Mouse (Mus musculus): ENCODE measurements around the gene Dnajc13.
A peak's percentile ranks its signal among the peaks of the same experiment; 100 is the strongest.

The Dnajc13 gene

DNA sequence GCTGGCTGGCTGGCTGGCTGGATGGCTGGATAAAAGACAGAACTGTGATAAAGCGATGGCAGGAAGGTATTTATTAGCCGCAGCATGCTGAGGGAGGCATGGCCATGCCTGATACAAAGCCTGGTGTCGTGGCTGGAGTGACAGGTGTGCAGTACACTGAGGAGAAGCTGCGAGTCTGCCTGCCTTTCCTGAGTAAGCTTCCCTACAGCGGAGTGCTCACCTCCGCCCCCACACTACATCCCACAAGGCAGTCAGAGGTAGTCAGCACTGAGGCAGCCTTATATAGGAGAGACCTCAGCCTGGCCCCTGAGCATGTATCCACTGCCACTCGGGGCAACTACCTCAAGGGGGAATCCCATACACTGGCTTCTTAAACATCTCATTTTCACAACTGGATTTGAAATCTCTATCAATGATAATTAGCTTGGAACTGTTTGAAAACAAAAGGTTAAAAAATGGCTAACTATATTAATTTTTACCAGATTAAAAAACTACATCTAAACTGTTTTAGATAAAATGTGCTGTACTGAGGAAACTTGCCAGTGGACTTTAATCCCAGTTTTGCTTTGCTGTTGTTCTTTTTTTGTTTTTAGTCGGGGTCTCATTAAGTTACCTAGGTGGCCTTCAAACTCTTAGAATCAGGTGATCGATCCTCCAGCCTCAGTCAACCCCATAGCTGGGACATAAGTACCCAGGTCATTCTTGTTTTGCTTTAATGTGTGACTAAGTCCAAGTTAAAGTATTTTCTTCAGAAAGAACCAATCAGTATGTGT is 8.1 kb downstream of the Dnajc13 start:
- no peak for DNase-seq (ENCODE audit: low spot score in 2 of 2)

DNA sequence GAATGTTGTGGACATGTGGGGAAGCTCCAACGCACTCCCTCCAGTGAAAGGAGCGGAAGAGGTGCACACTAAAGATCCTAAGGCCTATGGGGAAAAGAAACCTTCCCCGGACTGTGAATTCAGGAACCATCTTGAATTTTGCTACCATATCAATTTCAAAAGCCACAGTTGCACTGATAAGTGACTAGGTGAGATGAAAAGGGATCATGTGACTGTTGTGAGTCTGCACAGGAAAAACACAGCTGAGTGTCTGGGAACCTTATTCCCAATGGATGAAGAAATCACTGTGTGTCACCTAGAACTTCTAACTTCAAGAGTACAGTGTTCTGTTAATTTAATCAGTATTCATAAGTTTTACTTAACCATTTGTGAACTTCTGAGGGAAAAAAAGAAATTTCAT is 10.1 kb downstream of the Dnajc13 start:
- no peak for DNase-seq (ENCODE audit: low spot score in 2 of 2)

DNA sequence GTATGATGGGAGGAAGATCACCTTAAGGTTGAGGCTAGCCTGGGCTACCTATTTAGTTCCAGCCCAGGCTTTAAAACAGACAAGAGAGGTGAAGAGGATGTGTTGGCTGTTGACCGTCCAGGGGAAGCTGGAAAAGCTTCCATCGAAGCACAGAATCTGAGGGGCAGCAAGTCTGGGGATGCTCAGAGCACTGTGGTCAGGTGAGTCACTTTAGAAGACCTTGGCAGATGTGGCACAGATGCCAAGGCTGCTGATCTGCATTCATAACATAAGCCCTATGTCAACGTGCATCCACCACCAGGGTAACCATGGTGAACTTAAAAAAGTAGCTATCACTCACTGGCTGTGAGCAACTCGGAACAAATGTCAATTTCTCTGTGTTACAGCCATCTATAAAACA is 11.0 kb downstream of the Dnajc13 start:
- no peak for DNase-seq (ENCODE audit: low spot score in 2 of 2)

DNA sequence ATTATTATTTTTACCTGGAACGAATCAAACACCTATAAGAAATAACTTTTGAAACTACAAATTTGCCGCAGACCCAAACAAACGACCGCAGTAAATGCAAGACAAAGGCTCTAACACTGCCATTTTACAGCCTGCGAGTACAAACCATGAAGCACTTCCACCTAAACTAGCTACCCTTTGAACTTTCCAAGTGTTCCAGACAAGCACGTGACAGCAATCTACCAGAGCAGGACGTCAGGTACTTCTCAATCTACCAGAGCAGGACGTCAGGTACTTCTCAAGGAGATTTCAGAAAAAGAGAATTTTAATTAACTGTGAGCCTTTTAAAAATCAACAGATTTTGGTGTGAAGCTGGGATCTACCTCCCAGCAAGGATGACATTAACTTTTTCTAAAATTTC is 11.6 kb downstream of the Dnajc13 start:
- DNase-seq (ENCODE audit: low spot score in 2 of 2) = no peak

DNA sequence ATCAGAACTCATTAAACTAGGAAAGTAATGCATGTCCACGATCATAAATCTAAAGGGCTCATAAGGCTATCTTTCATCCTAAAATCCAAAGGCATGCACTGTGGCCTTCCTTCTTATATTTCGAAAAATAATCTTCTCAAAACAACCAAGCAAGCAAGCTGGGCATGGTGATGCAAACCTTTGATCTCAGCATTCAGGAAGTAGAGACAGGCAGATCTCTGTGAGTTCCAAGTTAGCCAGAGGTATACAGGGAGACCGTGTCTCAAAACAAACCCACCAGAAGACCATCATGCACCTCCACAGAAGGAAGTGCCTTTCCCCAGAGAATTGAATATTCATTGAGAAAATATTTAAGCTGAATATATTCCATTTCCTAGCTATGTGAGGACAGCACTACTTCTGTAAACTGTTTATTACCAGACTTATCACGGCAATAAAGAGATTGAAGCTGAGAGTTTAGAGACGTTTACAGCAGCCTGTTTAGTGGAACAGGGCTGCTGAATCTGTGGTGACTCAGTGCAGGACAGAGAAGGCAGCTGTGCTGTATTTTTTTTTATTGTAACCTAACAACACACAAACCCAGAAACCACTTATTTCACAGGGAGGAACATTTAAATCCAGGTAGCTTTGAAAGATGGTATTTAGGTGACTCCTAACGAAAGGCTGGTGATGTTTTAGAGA is 15.3 kb downstream of the Dnajc13 start:
- no peak for DNase-seq (ENCODE audit: low spot score in 2 of 2)

DNA sequence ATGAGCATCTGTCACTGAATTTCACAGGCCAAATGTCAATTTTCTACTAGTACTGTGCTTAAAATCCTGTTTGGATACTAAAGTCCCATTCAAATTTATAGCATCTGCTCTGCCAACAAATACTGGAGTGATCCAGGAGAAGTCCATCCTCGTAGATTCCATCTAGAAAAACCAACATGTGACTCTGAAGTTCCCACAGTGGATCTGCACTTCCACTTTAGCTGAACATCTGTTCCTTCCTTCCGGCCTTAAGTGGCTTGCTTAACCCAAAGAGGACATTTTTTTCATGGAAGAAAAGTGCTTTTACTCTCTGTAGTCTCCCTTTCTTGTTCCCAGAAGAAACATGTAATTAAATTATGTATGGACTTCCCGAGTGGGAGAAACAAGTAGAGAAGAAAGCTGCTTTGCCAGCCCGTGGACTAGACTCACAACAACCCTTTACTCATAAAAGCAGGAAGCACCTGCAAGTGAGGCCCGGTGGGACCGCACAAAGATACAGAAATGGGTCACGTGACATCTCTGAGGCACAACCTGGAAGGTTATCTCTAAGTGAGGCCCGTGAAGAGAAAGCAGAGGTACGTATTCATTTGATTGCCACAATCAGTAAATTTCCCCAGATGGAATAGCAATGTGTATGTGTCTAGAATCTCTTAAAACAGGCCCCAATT is 18.8 kb downstream of the Dnajc13 start:
- DNase-seq (ENCODE audit: low spot score in 2 of 2) = no peak

DNA sequence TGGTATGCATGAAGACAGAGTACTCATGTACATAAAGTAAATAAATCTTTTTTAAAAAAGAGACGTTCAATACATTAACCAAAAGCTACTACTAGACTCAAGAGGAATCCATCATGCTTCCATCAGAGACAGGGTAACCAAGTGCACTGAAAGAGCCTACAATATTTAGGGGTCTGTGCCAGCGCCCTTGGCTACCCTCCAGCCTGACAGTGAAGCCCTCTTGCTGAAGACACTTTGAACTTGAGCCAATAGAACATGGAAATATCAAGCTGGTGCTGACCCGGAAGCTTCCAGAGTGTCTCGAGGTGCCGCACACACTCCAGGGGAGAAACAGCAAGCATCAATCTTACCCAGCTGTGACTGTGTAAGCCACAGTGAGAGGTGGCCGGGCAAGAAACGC is 22.6 kb downstream of the Dnajc13 start:
- DNase-seq (ENCODE audit: low spot score in 2 of 2) = no peak

DNA sequence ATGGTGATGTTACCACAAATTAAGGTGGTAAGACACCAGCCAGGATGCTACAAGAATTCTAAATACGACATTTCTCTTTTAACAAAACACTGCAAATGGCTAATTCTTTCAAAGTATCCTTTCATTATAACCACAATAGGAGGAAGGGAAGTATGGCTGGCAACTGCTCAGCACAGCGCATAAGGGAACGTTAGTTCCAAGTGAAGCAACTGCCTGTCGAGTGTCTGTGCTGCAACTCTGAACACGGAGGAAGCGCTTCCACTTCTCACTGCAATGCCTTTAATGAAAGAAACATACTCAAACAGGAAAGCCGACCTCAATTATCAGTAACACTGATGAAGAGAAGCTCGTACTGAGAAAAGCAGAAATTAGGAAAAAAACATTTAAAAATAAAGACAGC is 23.7 kb downstream of the Dnajc13 start:
- DNase-seq (ENCODE audit: low spot score in 2 of 2) = no peak

DNA sequence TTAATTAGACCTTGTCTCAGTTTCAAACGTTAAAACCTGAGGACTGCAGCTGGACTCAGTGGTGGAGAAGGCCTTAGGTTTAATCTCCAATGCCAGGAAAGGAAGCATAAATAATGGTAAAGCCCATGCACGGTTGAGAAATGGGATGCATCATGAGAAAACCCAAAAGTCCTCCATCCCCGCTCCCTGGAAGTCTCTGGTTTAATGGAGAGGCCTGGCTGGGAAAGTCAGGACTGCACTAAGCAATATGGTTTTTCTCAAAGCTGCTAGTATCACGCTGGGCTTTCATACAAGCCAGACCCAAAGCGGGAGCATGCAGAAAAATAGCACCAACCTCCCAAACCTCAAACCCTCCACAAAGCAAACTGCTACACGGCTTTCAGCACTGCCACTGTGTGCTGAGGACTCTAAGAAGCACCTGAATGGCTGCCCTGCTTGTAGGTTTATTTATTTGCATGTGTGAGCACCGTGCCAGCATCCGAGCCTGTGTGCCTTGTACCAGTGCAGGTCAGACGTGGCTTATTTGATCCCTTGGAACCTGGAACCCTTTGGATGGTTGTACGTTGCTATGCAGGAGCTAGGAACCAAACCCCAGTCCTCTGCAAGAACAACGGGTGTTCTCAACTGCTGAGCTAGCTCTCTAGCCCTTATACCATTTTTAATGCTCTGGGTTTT is 26.3 kb downstream of the Dnajc13 start:
- no peak for DNase-seq (ENCODE audit: low spot score in 2 of 2)

DNA sequence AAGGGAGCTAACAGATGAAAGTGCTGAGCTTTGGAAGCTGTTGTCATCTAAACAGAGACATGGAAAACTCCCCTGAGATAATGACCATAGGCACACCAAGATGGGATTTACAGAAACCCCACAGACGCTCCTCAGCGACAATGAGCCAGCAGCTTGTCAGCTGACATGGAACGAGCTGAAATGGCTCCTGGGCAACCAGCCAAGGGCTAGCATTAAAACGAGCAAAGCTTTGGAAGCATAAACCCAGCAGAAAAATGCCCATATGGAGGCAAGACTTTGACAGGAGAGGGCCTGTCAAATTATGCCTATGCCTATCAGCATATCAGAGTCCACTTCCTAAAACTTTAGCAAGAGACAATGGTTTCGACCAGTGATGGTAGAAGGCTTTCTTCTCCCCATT is 27.0 kb downstream of the Dnajc13 start:
- DNase-seq (ENCODE audit: low spot score in 2 of 2) = no peak

DNA sequence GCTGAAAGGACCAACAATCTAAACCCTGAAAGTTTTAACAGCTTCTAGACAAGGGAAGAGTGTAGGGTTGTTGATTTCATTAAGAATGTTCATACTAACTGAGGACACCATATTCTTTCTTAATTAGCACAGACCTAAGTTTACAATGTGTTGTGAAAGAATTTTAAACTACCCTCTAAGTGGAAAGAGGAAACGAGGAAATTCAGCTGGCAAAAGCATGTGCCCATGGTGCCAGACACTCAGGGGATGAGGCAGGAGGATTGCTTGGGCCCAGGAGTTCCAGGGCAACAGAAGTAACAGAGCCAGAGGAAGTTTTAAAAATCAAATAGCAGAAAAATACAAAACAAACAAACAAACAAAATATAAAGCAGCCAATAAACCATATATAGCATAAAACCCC is 28.9 kb downstream of the Dnajc13 start:
- DNase-seq (ENCODE audit: low spot score in 2 of 2) = no peak

DNA sequence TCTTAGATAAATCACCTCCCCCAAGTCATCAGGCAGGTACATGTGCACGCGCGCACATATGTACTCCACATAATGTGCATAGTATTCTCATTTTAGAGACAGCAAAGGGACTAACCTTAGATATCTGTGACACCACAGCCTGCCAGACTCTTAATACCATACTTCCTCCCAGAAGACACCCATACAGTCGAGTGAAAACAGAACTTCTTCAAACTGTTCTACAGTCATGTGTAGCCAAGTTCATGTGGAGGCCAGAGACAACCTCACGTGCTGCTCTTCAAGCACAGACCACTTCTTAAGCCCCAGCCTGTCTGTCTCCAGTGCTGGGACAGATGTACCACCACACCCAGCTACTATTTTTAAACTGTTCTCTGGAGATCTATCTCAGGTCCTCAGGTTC is 29.7 kb downstream of the Dnajc13 start:
- no peak for DNase-seq (ENCODE audit: low spot score in 2 of 2)

DNA sequence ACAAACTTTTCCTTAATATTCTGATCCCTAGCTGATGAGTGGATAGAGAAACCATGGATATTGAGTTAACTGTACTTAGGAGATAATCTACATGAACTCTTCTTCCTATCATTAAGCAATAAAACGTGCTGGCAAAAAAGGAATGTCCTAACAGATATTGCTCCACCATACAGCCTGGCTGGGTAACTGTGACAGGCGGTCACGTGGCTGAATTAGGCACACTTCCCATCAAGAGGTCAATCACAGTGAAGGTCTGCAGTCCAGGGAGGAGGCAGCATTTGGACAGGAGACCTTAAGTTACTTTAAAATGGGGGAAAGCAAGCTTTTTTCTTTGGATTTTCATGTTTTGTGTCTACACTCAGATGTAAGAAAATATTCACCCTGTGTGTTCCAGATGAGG is 30.7 kb downstream of the Dnajc13 start:
- no peak for DNase-seq (ENCODE audit: low spot score in 2 of 2)

DNA sequence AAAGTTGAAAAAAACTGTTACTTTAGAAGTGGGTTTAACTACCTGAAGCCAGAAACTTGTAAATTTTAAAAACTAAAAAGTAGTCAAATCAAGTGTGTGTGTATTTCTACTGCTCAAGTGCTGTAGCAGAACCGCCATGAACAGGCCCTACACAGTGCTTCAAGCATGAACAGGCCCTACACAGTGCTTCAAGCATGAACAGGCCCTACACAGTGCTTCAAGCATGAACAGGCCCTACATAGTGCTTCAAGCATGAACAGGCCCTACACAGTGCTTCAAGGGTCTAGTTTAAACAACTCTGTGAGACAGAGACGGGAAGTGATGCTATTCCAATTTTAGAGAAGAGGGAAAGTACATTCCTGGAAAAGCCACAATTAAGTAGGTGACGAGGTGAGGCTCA is 51.3 kb downstream of the Dnajc13 start:
- DNase-seq (ENCODE audit: low spot score in 2 of 2) = no peak

DNA sequence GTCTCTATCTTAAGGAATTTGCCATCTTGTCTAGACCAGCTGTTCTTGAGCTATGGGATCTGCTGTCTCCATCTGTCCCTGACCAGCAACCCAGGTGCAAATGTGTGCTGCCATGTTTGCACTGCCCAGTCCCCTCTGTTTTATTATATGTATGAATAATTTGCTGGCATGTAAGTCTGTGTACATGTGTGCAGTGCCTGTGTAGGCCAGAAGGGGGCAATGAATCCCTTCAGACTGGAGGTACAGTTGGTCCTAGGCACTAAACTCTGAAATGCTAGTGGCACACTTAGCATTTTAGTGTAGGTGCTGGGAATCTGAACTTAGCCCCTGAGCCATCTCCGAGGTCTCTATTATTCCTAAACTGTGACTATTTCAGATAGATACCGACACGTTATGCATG is 58.9 kb downstream of the Dnajc13 start:
- peak; percentile 48 to 76 for DNase-seq (ENCODE audit: low spot score in 2 of 2)

DNA sequence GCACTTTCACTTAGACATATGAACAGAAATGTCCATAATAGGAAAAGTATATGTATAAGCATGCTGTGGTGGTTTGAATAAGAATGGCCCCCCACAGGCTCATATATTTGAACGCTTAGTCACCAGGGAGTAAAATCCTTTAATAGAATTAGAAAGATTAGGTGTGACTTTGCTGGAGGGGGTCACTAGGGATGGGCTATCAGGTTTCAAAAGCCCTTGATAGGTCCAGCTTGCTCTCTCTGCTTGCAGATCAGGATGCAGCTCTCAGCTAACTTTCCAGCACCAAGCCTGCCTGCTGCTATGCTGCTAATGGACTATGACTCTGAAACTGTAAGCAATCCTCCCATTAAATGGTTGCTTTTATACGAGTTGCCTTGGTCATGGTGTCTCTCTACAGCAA is 68.2 kb downstream of the Dnajc13 start:
- DNase-seq (ENCODE audit: low spot score in 2 of 2) = no peak

DNA sequence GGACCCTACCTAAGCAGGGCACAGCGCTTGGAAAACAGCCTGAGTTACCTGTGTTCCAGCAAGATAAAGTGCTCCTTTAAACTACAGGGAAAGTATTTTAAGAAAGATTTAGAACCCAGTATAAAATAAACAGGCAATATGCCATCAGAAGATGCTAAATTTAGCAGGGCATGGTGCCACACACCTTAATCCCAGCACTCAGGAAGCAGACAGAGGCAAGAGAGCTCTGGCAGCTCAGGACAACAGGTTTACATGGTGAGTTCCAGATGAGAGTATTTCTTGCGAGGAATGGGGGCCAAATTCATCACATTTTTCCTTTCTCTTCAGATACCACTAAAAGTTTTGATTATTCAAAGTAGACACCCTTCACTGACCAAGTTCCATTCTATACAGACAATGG is 68.8 kb downstream of the Dnajc13 start:
- DNase-seq (ENCODE audit: low spot score in 2 of 2) = no peak

DNA sequence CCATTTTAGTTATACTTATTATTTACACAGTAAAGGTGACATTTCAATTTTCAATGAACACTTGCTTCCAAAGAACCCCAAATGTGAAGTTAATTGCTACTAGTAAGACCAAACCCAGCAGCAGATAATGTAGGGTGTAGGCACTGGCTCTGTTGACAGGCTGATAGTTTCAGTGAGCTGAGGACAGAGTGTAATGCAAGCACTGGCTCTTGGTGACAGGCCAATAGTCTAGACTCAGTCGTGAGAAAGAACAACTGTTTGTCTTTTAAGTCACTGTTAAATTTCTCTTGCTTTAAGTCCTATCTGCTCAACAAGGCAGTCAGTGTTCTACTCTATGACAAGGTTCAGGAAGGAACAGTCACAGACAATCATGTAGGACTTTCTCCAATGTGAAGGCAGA is 69.4 kb downstream of the Dnajc13 start:
- no peak for DNase-seq (ENCODE audit: low spot score in 2 of 2)

DNA sequence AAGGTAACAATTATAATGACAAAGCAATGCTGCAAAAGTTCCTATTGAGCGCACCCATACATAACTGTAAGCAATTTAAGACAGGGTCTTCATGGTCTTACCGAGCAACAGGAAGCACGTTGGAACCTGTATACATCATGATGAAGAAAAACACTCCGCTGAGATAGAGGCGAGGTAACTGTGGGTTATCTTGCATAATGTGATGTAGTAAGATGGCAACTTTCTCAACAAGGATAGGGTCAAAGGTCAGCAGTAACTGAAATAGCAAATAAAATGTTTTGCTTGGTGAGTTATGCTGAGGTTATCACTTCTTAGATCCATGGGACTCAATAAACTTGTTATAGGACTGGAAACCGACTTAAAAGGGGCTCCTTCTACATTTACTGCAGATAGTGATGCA is 70.2 kb downstream of the Dnajc13 start:
- DNase-seq (ENCODE audit: low spot score in 2 of 2) = no peak

DNA sequence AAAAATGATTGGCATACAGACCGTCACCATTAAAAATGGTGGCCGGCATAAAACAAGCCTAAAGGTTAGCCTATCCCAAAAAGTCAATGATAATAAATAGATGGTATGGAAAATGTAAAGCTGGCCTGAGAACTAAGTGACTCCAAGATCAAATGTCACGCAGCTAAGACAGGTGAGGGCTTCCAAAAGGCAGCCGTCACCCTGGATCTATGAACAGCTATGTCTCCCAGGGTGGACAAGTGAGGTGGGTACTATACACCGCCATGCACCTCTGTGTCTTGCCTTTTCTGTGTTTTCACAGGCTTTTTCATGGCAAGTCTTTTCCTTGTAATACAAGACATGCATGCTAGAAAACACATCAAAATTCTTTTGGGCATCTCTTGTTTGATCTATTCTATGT is 73.1 kb downstream of the Dnajc13 start:
- DNase-seq (ENCODE audit: low spot score in 2 of 2) = no peak

DNA sequence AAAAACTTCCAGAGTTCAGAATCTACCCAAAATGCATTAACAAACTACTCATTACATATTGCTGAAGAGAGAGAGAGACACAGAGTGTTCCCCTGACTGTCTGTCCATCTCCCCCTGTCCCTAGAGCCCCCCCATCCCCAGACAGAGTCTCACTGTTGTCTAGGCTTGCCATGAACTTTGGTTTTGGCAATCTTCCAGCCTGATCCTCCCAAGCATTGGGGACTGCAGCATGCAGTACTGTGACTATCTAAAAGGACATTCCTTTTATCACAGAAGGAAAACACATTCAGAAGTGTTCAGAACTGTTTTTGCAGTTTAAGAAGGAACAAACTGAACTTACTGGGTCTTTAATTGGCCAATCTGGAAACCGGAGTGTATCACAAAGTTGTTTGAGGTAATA is 74.0 kb downstream of the Dnajc13 start:
- no peak for DNase-seq (ENCODE audit: low spot score in 2 of 2)

DNA sequence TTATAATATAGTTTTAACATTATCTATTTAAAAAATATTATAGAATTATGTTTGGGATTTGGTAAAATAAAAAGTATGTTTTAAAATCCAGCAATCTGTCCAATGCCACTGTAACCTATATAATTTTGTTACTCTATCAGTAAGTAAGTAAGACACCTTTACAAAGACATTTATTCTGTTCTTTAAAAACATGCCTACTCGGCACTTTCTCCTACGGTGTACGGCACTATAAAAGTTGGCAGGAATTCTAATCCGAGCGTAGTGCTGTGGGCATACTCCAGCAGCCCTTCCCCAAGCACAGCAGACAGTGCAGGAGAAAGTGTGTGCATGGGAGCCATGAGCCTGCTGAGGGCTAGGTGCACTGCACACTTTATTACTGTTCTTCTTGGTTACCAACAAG is 75.7 kb downstream of the Dnajc13 start:
- no peak for DNase-seq (ENCODE audit: low spot score in 2 of 2)

DNA sequence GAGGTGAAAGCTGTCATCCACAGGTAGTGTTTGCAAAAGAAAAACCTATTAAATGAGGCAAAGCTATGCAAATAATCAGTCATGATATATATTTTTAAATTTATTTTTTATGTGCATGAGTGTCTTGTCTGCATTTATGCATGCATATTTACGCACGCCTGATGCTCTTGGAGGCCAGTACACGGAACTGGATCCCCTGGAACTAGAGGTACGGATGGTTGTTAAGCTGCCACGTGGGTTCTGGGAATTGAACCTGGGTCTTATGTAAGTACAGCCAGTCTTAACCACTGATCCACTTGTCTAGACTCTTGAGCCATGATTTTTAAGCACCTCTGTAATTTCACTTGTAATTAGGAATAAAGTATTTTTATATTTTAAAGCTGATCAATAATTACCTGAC is 79.5 kb downstream of the Dnajc13 start:
- DNase-seq (ENCODE audit: low spot score in 2 of 2) = no peak
